Mouse (Mus musculus) CH12.LX (cell line): ENCODE measurements around the gene B4galt1. TPM values are rescaled to one million over a fixed set of nuclear protein-coding genes. Genes with fewer than 3 reads are reported as not detected.

Experiments
- DNase-seq: peaks from one replicate; pipeline ENCODE4 v3.0.0-alpha.2; 2013; ENCODE audit errors: extremely low read depth
- H3K27ac ChIP-seq: 2 replicates; pipeline ENCODE4 v1.5.1; 2012; ENCODE audit warnings: low read depth, mild to moderate bottlenecking, control low read depth, moderate library complexity; ENCODE audit not compliant: insufficient read depth
- H3K27me3 ChIP-seq: replicated peaks from 2 replicates; pipeline ENCODE3; 2012; ENCODE audit warnings: inconsistent platforms
- H3K36me3 ChIP-seq, 2 experiments: replicated peaks in 1 of 2; 2 replicates each; pipeline versions ENCODE3 to v1.6.1; 2012; ENCODE audit warnings: inconsistent platforms in 1 of 2, low read length in 1 of 2, mild to moderate bottlenecking in 1 of 2, mixed read lengths in 1 of 2, moderate library complexity in 1 of 2; ENCODE audit not compliant: control insufficient read depth in 1 of 2, insufficient read depth in 1 of 2
- H3K4me1 ChIP-seq, 2 experiments: 2 replicates each; pipeline ENCODE4 v1.6.1; 2012; ENCODE audit warnings: inconsistent platforms in 1 of 2, moderate library complexity in 1 of 2; ENCODE audit not compliant: insufficient read depth in 2 of 2, control insufficient read depth in 1 of 2
- H3K4me2 ChIP-seq: 2 replicates; pipeline ENCODE4 v1.6.1; 2012; ENCODE audit warnings: low read depth, mild to moderate bottlenecking, control low read depth; ENCODE audit not compliant: poor library complexity, insufficient read depth, severe bottlenecking
- H3K4me3 ChIP-seq, 3 experiments: fragments of 150-350 bp in 1 of 3; sonication (generic) in 1 of 3; replicated peaks in 1 of 3; 2 replicates each; pipeline versions ENCODE3 to v1.5.1; 2011 to 2012; ENCODE audit warnings: low read depth in 2 of 3, low read length in 2 of 3, mild to moderate bottlenecking in 2 of 3, moderate library complexity in 2 of 3, control low read depth in 1 of 3, improper control_type of control experiment in 1 of 3, inconsistent platforms in 1 of 3, mixed read lengths in 1 of 3; ENCODE audit not compliant: poor library complexity in 1 of 3
- H3K79me2 ChIP-seq: replicated peaks from 2 replicates; pipeline ENCODE4 v1.6.1; 2012; ENCODE audit warnings: mild to moderate bottlenecking, moderate library complexity; ENCODE audit not compliant: control insufficient read depth, poor library complexity, insufficient read depth, severe bottlenecking; ENCODE audit errors: extremely low read depth
- H3K9ac ChIP-seq: 2 replicates; pipeline ENCODE4 v1.6.1; 2012; ENCODE audit warnings: low read depth, mild to moderate bottlenecking, control low read depth, moderate library complexity; ENCODE audit not compliant: insufficient read depth
- H3K9me3 ChIP-seq: replicated peaks from 2 replicates; pipeline ENCODE3; 2012; ENCODE audit warnings: low read length, inconsistent platforms, mixed read lengths
- BHLHE40 ChIP-seq: IDR thresholded peaks from 2 replicates; pipeline ENCODE4 v1.6.1; 2011; ENCODE audit warnings: mild to moderate bottlenecking, low read depth, low read length, improper control_type of control experiment
- E2F4 ChIP-seq: IDR thresholded peaks from 2 replicates; pipeline ENCODE4 v1.6.1; 2011; ENCODE audit warnings: low read depth, low read length, improper control_type of control experiment; ENCODE audit not compliant: insufficient replicate concordance
- GABPA ChIP-seq: IDR thresholded peaks from 2 replicates; pipeline ENCODE4 v1.6.1; 2012; ENCODE audit warnings: low read depth, low read length, improper control_type of control experiment, inconsistent platforms; ENCODE audit not compliant: insufficient replicate concordance
- IRF4 ChIP-seq: IDR thresholded peaks from 2 replicates; pipeline ENCODE4 v1.6.1; 2014; ENCODE audit warnings: low read depth, mild to moderate bottlenecking, inconsistent platforms, low read length, improper control_type of control experiment
- JUN ChIP-seq: IDR thresholded peaks from 2 replicates; pipeline ENCODE4 v1.6.1; 2011; ENCODE audit warnings: low read depth, mild to moderate bottlenecking, low read length, improper control_type of control experiment, moderate library complexity; ENCODE audit not compliant: insufficient read depth
- KAT2A ChIP-seq: IDR thresholded peaks from 2 replicates; pipeline ENCODE4 v1.6.1; 2012; ENCODE audit warnings: low read length, improper control_type of control experiment, inconsistent platforms; ENCODE audit not compliant: insufficient replicate concordance
- MAFK ChIP-seq: IDR thresholded peaks from 2 replicates; pipeline ENCODE4 v1.6.1; 2011; ENCODE audit warnings: low read length, improper control_type of control experiment; ENCODE audit not compliant: insufficient replicate concordance
- MAZ ChIP-seq: IDR thresholded peaks from 2 replicates; pipeline ENCODE4 v1.6.1; 2012; ENCODE audit warnings: low read depth, mild to moderate bottlenecking, inconsistent platforms, low read length, improper control_type of control experiment, moderate library complexity
- MEF2A ChIP-seq: IDR thresholded peaks from 2 replicates; pipeline ENCODE4 v1.6.1; 2014; ENCODE audit warnings: low read depth, mild to moderate bottlenecking, inconsistent platforms, low read length, improper control_type of control experiment, borderline replicate concordance
- MXI1 ChIP-seq: IDR thresholded peaks from 2 replicates; pipeline ENCODE4 v1.6.1; 2011; ENCODE audit warnings: mild to moderate bottlenecking, low read depth, low read length, improper control_type of control experiment
- MYC ChIP-seq: IDR thresholded peaks from 2 replicates; pipeline ENCODE4 v1.6.1; 2011; ENCODE audit warnings: low read depth, mild to moderate bottlenecking, improper control_type of control experiment, low read length
- NELFE ChIP-seq: IDR thresholded peaks from 2 replicates; pipeline ENCODE4 v1.6.1; 2011; ENCODE audit warnings: low read depth, low read length, improper control_type of control experiment
- NRF1 ChIP-seq: IDR thresholded peaks from 2 replicates; pipeline ENCODE4 v1.6.1; 2014; ENCODE audit warnings: low read depth, mild to moderate bottlenecking, inconsistent platforms, low read length, improper control_type of control experiment, moderate library complexity
- RAD21 ChIP-seq: IDR thresholded peaks from 2 replicates; pipeline ENCODE4 v1.6.1; 2011; ENCODE audit warnings: low read depth, mild to moderate bottlenecking, low read length, improper control_type of control experiment, moderate library complexity
- RCOR1 ChIP-seq: conservative IDR thresholded peaks from 2 replicates; pipeline ENCODE4 v1.6.1; 2012; ENCODE audit warnings: low read depth, mild to moderate bottlenecking, inconsistent platforms, low read length, improper control_type of control experiment
- SMC3 ChIP-seq: IDR thresholded peaks from 2 replicates; pipeline ENCODE4 v1.6.1; 2011; ENCODE audit warnings: low read depth, low read length, improper control_type of control experiment
- TCF12 ChIP-seq: IDR thresholded peaks from 2 replicates; pipeline ENCODE4 v1.6.1; 2014; ENCODE audit warnings: low read depth, mild to moderate bottlenecking, inconsistent platforms, low read length, improper control_type of control experiment
- UBTF ChIP-seq: IDR thresholded peaks from 2 replicates; pipeline ENCODE4 v1.6.1; 2012; ENCODE audit warnings: low read depth, mild to moderate bottlenecking, inconsistent platforms, low read length, improper control_type of control experiment, moderate library complexity
- USF1 ChIP-seq: IDR thresholded peaks from 2 replicates; pipeline ENCODE4 v1.6.1; 2014; ENCODE audit warnings: low read depth, mild to moderate bottlenecking, inconsistent platforms, low read length, improper control_type of control experiment
- USF2 ChIP-seq: conservative IDR thresholded peaks from 2 replicates; pipeline ENCODE4 v1.6.1; 2011; ENCODE audit warnings: low read depth, low read length, improper control_type of control experiment
- ZKSCAN1 ChIP-seq: IDR thresholded peaks from 2 replicates; pipeline ENCODE4 v1.6.1; 2012; ENCODE audit warnings: low read depth, inconsistent platforms, low read length, improper control_type of control experiment, borderline replicate concordance
- dilution Hi-C: fragments of 300-500 bp; cut with MboI; formaldehyde crosslinking; loops from 2 replicates; pipeline ENCODE4 v1.14.3; 2020; ENCODE audit warnings: low sequenced_read_pairs; ENCODE audit not compliant: extremely low pct_unique_long_range_greater_than_20kb, extremely low pct_ligation_motif_present
- in situ Hi-C: fragments of 300-500 bp; cut with MboI; formaldehyde crosslinking; loops from 3 replicates; pipeline ENCODE4 v1.14.3; 2019; ENCODE audit warnings: low sequenced_read_pairs, low pct_ligation_motif_present, low pct_unique_long_range_greater_than_20kb, mixed read lengths
- polyA plus RNA-seq: library from polyadenylated mRNA; unstranded; fragments of >175 nt; gene quantifications from 2 replicates; pipeline ENCODE4 v1.2.1, GENCODE M21; 2012; ENCODE audit warnings: low read depth; ENCODE audit not compliant: insufficient read length
- total RNA-seq, 2 experiments: library from RNA; depleted of rRNA; stranded (reverse); fragments of 300-350 nt in 1 of 2; fragments of >200 nt in 1 of 2; gene quantifications; 2 replicates each; pipeline ENCODE4 v1.2.3; 2012 to 2014

B4galt1 gene
- total and polyA plus RNA-seq, 3 experiments = 46.6 to 80.2 (median 66.6) TPM

GRCm38 (mm10) chr4:40889983-40890382 is 36.2 kb upstream of the B4galt1 start:
- no peaks in the 10 kb centered on the region for H3K9me3 ChIP-seq

GRCm38 (mm10) chr4:40889252-40889651 is 35.4 kb upstream of the B4galt1 start:
- no peak overlapping the region for H3K4me3 ChIP-seq
- in situ Hi-C loops = no loop called here

More at GRCm38 (mm10) chr4:40889983-40890382, 36.2 kb upstream of the B4galt1 start:
- dilution Hi-C loops = no loop called here
- Histone ChIP-seq H3K36me3 (no peaks in the 10 kb centered on the region), H3K4me1 (peaks cover 0 to 4% of the 10 kb centered on the region in 2 experiments; a peak in 1 of 4 replicates), H3K79me2 (no peaks in the 10 kb centered on the region), H3K27me3 (no peaks in the 10 kb centered on the region), H3K4me3 (no peak overlapping the region), H3K9ac (no peak overlapping the region), H3K27ac (no peak overlapping the region), H3K4me2 (no peak overlapping the region)
- no peak for DNase-seq
- in situ Hi-C loops = no loop called here
- TF ChIP-seq NRF1 = no peak
- TF ChIP-seq MYC = no peak
- no peak for TF ChIP-seq RCOR1
- TF ChIP-seq E2F4 = no peak
- no peak for TF ChIP-seq USF1
- no peak for TF ChIP-seq UBTF
- TF ChIP-seq BHLHE40 = no peak
- no peak for TF ChIP-seq SMC3
- no peak for TF ChIP-seq IRF4
- TF ChIP-seq RAD21 = no peak
- TF ChIP-seq JUN = no peak
- no peak for TF ChIP-seq MEF2A
- TF ChIP-seq MAFK = no peak
- TF ChIP-seq MXI1 = no peak
- no peak for TF ChIP-seq MAZ
- TF ChIP-seq TCF12 = no peak
- no peak for TF ChIP-seq GABPA
- no peak for TF ChIP-seq ZKSCAN1
- no peak for TF ChIP-seq USF2
- no peak for TF ChIP-seq KAT2A

More at GRCm38 (mm10) chr4:40889252-40889651, 35.4 kb upstream of the B4galt1 start:
- no peak for TF ChIP-seq NELFE
- H3K9ac ChIP-seq = no peak overlapping the region
- peaks cover 0 to 4% of the 10 kb centered on the region in 2 experiments; a peak in 1 of 4 replicates for H3K4me1 ChIP-seq
- no peak overlapping the region for H3K27ac ChIP-seq
- no peak for DNase-seq
- no peaks in the 10 kb centered on the region for H3K79me2 ChIP-seq
- dilution Hi-C loops = no loop called here
- H3K27me3 ChIP-seq = no peaks in the 10 kb centered on the region
- no peak overlapping the region for H3K4me2 ChIP-seq
- no peaks in the 10 kb centered on the region for H3K36me3 ChIP-seq
- no peaks in the 10 kb centered on the region for H3K9me3 ChIP-seq
